Mouse (Mus musculus): Measurements from ENCODE around the gene Dido1.

The Dido1 gene

GRCm38 (mm10) chr2:180692630-180693029 lies 17.2 kb downstream of the Dido1 start:
- in situ Hi-C loops (cut with MboI, MseI) = no loop called here

- in situ Hi-C loops (cut with MboI, MseI) = no loop called here
Measured at GRCm38 (mm10) chr2:180689841-180690240, 20.0 kb downstream of the Dido1 start.

GRCm38 (mm10) chr2:180684031-180684430 lies 25.8 kb downstream of the Dido1 start:
- in situ Hi-C loops (cut with MboI, MseI) = no loop called here

DNA sequence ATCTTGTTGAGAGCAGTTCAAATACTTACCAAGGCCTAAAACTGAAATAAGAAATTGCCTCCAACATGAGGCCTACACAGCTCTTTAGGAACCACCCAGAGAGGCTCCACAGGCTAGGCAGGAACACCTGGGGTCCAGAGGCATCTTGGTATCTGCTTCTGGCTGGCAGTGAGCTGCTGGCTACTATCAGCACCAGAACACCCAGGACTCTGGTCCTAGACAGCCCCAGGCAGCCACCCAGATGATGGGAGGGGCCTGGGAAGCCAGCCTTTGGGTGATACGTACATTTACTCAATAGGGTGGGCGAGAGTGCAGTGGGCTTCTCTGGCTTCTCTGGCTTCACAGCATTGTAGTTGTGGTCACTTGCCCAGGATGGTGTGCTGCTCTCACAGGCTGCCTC lies 26.3 kb downstream of the Dido1 start:
- in situ Hi-C loops (cut with MboI, MseI) = no loop called here

DNA sequence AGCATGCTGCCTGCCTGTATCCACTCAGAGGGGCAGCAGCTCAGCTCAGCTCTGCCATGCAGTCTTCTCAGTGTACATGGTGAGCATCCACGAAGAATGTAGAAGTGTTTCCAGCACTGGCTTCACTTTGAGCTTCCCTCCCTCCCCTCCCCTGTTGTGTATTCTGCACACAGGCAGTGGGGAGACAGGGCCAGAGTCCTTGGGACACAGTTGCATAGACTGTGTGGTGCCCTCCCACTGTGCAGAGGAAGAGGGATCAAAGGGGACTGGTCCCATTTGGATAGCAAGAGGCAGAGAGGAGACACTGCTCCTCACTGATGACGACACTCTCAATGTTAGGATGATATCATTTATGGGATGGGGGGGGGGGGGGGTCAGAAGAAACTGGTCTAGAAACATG lies 28.6 kb downstream of the Dido1 start:
- in situ Hi-C loops (cut with MboI, MseI) = no loop called here

GRCm38 (mm10) chr2:180678609-180679140 lies 31.1 kb downstream of the Dido1 start:
- in situ Hi-C loops (cut with MboI, MseI) = no loop called here

GRCm38 (mm10) chr2:180676706-180677105 lies 33.1 kb downstream of the Dido1 start:
- in situ Hi-C loops (cut with MboI, MseI) = no loop called here

DNA sequence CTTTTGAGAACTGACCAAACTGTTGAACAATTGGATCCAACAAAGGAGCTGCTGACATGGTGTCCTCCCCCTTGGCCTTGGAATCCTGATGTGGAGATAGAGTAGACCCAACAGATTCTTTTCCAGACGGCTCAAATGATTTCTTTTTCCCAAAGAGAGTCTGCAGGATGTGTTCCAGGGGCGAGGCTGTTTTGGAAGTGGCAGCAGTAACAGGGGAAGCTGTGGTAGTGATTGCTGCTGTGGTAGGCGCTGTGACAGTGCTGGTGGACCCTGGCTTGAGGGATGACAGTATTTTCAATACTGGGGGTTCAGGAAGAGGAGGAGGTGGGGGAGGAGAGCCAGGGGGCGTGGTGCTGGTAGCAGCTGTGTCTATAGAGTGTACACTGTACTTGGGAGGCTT lies 47.8 kb downstream of the Dido1 start:
- in situ Hi-C loops (cut with MboI, MseI) = no loop called here

- in situ Hi-C loops (cut with MboI, MseI) = no loop called here
Measured at GRCm38 (mm10) chr2:180660521-180660920, 49.3 kb downstream of the Dido1 start.

GRCm38 (mm10) chr2:180659353-180660150 lies 50.2 kb downstream of the Dido1 start:
- in situ Hi-C loops (cut with MboI, MseI) = no loop called here

GRCm38 (mm10) chr2:180658381-180658780 lies 51.4 kb downstream of the Dido1 start:
- in situ Hi-C loops (cut with MboI, MseI) = no loop called here

DNA sequence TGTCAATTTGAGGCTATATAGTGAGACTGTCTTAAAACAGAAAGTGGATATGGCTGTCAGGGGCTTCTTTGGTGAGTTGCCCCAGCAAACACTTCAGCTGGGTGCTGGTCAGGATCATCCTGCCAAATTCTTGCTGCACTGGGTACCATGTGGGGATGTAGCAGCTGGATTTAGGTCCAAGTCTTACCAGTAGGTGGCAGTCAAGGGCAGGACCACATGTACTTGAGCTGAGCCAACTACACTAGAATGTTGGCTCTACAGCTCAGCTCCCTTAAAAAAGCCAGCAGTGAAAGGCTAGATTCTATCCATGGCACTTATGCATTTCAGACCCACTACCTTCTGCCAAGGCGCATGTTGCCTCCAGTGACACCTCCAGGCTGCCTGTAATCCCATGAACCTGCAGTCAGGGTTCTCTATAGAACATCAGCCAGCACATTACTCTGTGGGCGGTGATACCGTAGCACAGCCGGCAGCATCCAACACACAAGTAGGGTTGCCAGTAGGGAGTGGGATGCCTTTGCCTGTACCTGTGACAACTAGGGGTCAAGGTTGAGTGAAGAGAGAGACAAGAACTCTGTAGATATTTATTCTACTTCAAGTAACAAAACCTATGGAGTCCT lies 52.3 kb downstream of the Dido1 start:
- in situ Hi-C loops (cut with MboI, MseI) = no loop called here

DNA sequence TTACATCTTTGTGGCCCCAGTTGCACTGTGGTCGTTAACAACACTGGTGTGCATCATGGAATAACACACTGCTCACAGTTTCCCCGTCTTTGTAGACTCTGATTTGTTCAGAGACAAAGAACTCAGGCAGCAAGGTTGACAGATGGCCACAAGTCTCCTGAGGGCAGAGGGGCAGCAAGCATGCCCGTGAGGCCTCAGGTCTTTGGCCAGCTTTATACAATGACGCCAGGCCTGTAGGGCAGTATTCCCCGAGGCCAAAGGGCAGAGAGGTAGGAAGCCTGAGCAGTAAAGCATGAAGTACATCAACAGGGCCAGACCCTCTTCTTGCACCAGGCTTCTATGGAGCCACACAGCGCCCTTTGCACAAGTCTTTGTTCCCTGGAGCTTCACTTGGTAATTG lies 54.6 kb downstream of the Dido1 start:
- in situ Hi-C loops (cut with MboI, MseI) = no loop called here

DNA sequence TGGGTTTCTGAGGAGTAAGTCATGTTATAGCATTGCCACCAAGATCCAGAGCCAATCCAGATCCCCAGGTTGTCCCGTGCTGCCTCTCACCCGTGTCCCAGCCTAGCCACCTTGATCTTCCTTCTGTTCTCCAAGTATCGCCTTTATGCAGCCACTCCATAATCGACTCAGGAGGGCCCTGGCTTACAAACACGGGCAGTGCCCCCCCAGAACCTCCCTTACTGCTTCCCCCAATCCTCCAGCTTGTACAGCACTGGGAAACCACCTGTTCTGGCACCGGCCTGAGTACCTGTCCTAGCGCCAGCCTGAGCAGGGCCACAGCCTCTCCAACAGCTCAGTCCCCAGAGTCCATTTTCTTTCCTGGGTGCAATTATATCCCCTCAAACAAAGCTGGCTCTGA lies 55.1 kb downstream of the Dido1 start:
- in situ Hi-C loops (cut with MboI, MseI) = no loop called here

DNA sequence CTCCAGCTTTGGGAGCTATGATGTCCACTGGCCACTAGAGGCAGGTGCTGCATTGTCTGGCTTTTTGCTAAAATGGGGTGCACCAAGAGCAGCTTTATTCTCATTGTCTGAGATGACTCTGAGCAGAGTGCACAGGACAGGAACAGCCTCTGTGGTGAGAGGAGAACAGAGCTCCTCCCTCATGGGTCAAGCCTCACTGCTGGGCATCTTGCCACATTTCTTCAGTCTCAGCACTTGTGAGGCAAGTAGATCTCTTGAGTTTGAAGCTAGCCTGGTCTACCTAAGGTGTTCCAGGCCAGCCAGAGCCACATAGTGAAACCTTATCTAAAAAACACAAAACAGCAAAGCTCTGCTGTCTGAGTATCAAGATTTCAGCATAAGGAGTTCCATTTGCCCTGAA lies 63.0 kb downstream of the Dido1 start:
- in situ Hi-C loops (cut with MboI, MseI) = no loop called here

- in situ Hi-C loops (cut with MboI, MseI) = no loop called here
Measured at GRCm38 (mm10) chr2:180643626-180644025, 66.2 kb downstream of the Dido1 start.

- in situ Hi-C loops (cut with MboI, MseI) = no loop called here
Measured at GRCm38 (mm10) chr2:180642555-180643260, 67.1 kb downstream of the Dido1 start, which contains the start of gene Tcfl5. Tcfl5 (minus strand) TSS chr2:180642708.

DNA sequence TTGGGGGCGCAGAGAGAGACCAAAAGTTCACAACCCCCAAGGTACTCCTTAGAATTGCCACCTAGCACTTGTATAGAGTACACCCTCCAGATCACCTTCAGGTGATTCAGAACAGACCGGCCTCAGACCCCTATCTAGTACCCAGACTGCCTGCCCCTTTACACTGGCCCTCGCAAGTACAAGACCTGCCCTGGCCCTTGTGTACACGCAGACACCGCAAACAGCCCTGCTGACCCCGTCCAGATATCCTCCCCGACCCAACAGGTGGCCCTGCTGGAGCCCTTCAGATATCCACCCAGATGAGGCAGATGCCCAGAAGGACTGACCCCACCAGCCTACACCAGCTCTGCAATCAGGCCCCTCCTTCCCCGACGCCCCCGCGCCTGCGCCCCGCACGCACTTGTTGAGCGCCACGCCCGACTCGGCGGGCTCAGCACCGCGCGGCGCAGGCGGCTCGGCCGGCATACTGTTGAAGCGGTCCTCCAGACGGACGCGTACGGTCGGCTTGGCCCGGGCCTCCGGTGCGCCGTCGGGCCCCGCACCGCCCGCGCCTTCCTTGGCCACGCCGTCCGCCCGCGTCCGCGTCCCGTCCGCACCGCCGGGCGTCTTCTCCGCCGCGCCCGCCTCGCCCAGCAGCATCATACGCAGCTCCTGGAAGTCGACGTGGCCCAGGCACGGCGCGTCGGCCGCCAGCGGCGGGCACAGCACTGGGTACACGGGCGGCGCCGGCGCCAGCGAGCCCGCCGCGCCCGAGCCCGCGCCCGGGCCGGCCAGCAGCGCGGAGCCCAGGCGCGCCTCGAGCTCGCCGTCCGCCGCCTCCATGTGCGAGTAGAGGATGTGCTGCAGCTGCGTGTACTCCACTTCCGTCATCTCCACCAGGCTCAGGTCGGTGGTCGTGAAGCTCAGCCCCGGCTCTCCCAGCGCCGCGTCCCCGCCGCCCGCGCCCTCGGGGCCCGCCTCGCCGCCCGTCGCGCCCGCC lies 67.9 kb downstream of the Dido1 start:
- in situ Hi-C loops (cut with MboI, MseI) = no loop called here

GRCm38 (mm10) chr2:180611882-180612281 lies 97.9 kb downstream of the Dido1 start:
- in situ Hi-C loops (cut with MboI, MseI) = no loop called here

DNA sequence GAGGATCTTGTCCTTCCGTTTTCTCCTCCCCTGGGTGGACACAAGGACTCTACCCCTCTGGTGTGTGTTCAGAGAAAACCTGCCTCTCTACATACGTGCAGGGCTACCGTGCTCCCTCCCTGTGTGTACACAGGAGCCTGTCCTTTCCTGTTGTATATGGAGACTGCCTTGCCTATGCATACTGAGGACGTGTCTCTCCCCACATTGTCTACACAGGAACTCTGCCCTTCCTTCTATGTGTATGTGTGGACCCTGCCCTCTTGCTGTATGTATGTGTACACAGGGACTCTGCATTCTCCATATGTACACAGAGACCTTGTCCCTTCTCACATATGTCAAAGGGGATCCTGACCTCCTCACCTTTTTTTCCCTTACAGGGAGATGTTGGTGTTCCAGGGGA lies 99.5 kb downstream of the Dido1 start:
- in situ Hi-C loops (cut with MboI, MseI) = no loop called here
